Mouse (Mus musculus) midbrain, embryonic 11.5 days (tissue): ENCODE measurements around the gene Ctrc. TPM values are rescaled to one million over a fixed set of nuclear protein-coding genes. Genes with fewer than 3 reads are reported as not detected.

Source experiments
- ATAC-seq: fragments of 200-750 bp; cut with Nextera tagmentation; 2 replicates; pipeline ENCODE4 v1.8.0; 2017; ENCODE audit warnings: moderate TSS enrichment, moderate library complexity; ENCODE audit not compliant: low FRiP score
- DNase-seq: peaks from one replicate; pipeline ENCODE4 v3.0.0; 2015; ENCODE audit warnings: low spot score; ENCODE audit errors: missing footprints
- H3K27ac ChIP-seq: fragments of 300-500 bp; sonication (generic); 2 replicates; pipeline ENCODE4 v1.5.1; 2014; ENCODE audit warnings: low read depth, low read length
- H3K27me3 ChIP-seq: fragments of 300-500 bp; sonication (generic); 2 replicates; pipeline ENCODE4 v1.6.1; 2014; ENCODE audit warnings: mild to moderate bottlenecking, low read length, moderate library complexity, mixed read lengths; ENCODE audit not compliant: control insufficient read depth, insufficient read depth
- H3K36me3 ChIP-seq: fragments of 300-500 bp; sonication (generic); 2 replicates; pipeline ENCODE4 v1.6.1; 2014; ENCODE audit warnings: mild to moderate bottlenecking, low read length, moderate library complexity, mixed read lengths; ENCODE audit not compliant: control insufficient read depth, insufficient read depth
- H3K4me1 ChIP-seq: fragments of 300-500 bp; sonication (generic); 2 replicates; pipeline ENCODE4 v1.6.1; 2014; ENCODE audit warnings: low read length; ENCODE audit not compliant: control insufficient read depth, insufficient read depth
- H3K4me2 ChIP-seq: fragments of 300-500 bp; sonication (generic); 2 replicates; pipeline ENCODE4 v1.6.1; 2014; ENCODE audit warnings: mild to moderate bottlenecking, moderate library complexity
- H3K4me3 ChIP-seq: fragments of 300-500 bp; sonication (generic); 2 replicates; pipeline ENCODE4 v1.5.1; 2014; ENCODE audit warnings: low read depth, low read length
- H3K9ac ChIP-seq: fragments of 300-500 bp; sonication (generic); 2 replicates; pipeline ENCODE4 v1.6.1; 2014; ENCODE audit warnings: low read length
- H3K9me3 ChIP-seq: fragments of 300-500 bp; sonication (generic); 2 replicates; pipeline ENCODE4 v1.6.1; 2016; ENCODE audit warnings: low read length; ENCODE audit not compliant: control insufficient read depth
- whole genome bisulfite sequencing: fragments of 180-500 bp; shearing (Covaris S2); extraction: QIAGEN DNeasy Blood & Tissue Kit; methylation state at CpG from one replicate; pipeline ENCODE4 v1.1.7; 2014; 5-methylcytosine and 5-hydroxymethylcytosine counted together
- polyA plus RNA-seq: library from polyadenylated mRNA; unstranded; fragments of >200 nt; fragmentation: Nextera tagmentation; extraction: Ambion mirVana; gene quantifications from 2 replicates; pipeline ENCODE4 v1.2.1, GENCODE M21; 2014

The Ctrc gene
- polyA plus RNA-seq, 1 experiment from 2014 or later = not detected

GRCm38 (mm10) chr4:141769501-141770160 is 76.5 kb downstream of the Ctrc start:
- no peak overlapping the region for H3K27ac ChIP-seq
- no peak for ATAC-seq
- H3K9me3 ChIP-seq = no peaks in the 10 kb centered on the region
- H3K36me3 ChIP-seq = peaks cover 20% of the 10 kb centered on the region; the same call in 1 of the 2 replicates
- 95% methylated on average over 8 of the region's 8 CpGs for WGBS
- no peak overlapping the region for H3K9ac ChIP-seq
- H3K4me1 ChIP-seq = no peaks in the 10 kb centered on the region
- no peak overlapping the region for H3K4me3 ChIP-seq
- DNase-seq = no peak
- no peaks in the 10 kb centered on the region for H3K27me3 ChIP-seq
- no peak overlapping the region for H3K4me2 ChIP-seq

- H3K4me1 ChIP-seq = no peaks in the 10 kb centered on the region
- no peak overlapping the region for H3K4me3 ChIP-seq
- no peak overlapping the region for H3K9ac ChIP-seq
- WGBS = 78% methylated on average over 19 of the region's 19 CpGs
- ATAC-seq (no peak), DNase-seq (no peak)
- H3K27me3 ChIP-seq = no peaks in the 10 kb centered on the region
- no peaks in the 10 kb centered on the region for H3K9me3 ChIP-seq
- no peak overlapping the region for H3K4me2 ChIP-seq
- no peak overlapping the region for H3K27ac ChIP-seq
- peaks cover 26% of the 10 kb centered on the region for H3K36me3 ChIP-seq
These were observed 78.7 kb downstream of the Ctrc start for GRCm38 (mm10) chr4:141767353-141768036.

- no peak for ATAC-seq
- H3K36me3 ChIP-seq = peaks cover 25% of the 10 kb centered on the region
- no peak overlapping the region for H3K27ac ChIP-seq
- no peaks in the 10 kb centered on the region for H3K4me1 ChIP-seq
- no peak for DNase-seq
- H3K4me3 ChIP-seq = no peak overlapping the region
- H3K9me3 ChIP-seq = no peaks in the 10 kb centered on the region
- H3K4me2 ChIP-seq = no peak overlapping the region
- H3K9ac ChIP-seq = no peak overlapping the region
- 81% methylated on average over 19 of the region's 19 CpGs for WGBS
- H3K27me3 ChIP-seq = no peaks in the 10 kb centered on the region
These were observed 79.3 kb downstream of the Ctrc start for GRCm38 (mm10) chr4:141766668-141767352.

GRCm38 (mm10) chr4:141766316-141766667 is 79.9 kb downstream of the Ctrc start:
- no peaks in the 10 kb centered on the region for H3K4me1 ChIP-seq
- H3K4me3 ChIP-seq = no peak overlapping the region
- no peak for ATAC-seq
- WGBS = 93% methylated on average over 8 of the region's 8 CpGs
- no peak overlapping the region for H3K4me2 ChIP-seq
- no peaks in the 10 kb centered on the region for H3K27me3 ChIP-seq
- H3K36me3 ChIP-seq = peaks cover 25% of the 10 kb centered on the region
- no peak overlapping the region for H3K9ac ChIP-seq
- DNase-seq = no peak
- H3K27ac ChIP-seq = no peak overlapping the region
- H3K9me3 ChIP-seq = no peaks in the 10 kb centered on the region

GRCm38 (mm10) chr4:141765008-141765407 is 81.2 kb downstream of the Ctrc start:
- H3K9me3 ChIP-seq = no peaks in the 10 kb centered on the region
- no peaks in the 10 kb centered on the region for H3K27me3 ChIP-seq
- no peak for ATAC-seq
- peaks cover 16% of the 10 kb centered on the region for H3K36me3 ChIP-seq
- DNase-seq = no peak
- no peak overlapping the region for H3K27ac ChIP-seq
- no peaks in the 10 kb centered on the region for H3K4me1 ChIP-seq
- no peak overlapping the region for H3K4me3 ChIP-seq
- WGBS = 93% methylated on average over 3 of the region's 3 CpGs
- H3K9ac ChIP-seq = no peak overlapping the region
- no peak overlapping the region for H3K4me2 ChIP-seq

Other genes with a start within 250 kb of the Ctrc start
- gene Fblim1, start 240.3 kb downstream of the Ctrc start, polyA plus RNA-seq = 20.0 and 21.2 TPM in 2 replicates
- 0.48 and 0.59 TPM in 2 replicates for gene Tmem82, start 227.7 kb downstream of the Ctrc start, polyA plus RNA-seq
- not detected in 2 replicates for gene Slc25a34, start 222.5 kb downstream of the Ctrc start, polyA plus RNA-seq
- gene Plekhm2, start 181.5 kb downstream of the Ctrc start, polyA plus RNA-seq = 2.4 and 3.0 TPM in 2 replicates
- gene Rsc1a1, start 160.8 kb downstream of the Ctrc start, polyA plus RNA-seq = 0.11 and 1.4 TPM in 2 replicates
- gene Ddi2, start 122.9 kb downstream of the Ctrc start, polyA plus RNA-seq = 17.5 and 18.1 TPM in 2 replicates
- gene Agmat, start 99.7 kb downstream of the Ctrc start, polyA plus RNA-seq = not detected in 2 replicates
- gene Dnajc16, start 55.4 kb downstream of the Ctrc start, polyA plus RNA-seq = 4.7 and 5.4 TPM in 2 replicates
- 17.8 and 18.6 TPM in 2 replicates for gene Casp9, start 52.7 kb downstream of the Ctrc start, polyA plus RNA-seq
- not detected in 2 replicates for gene Cela2a, start 20.2 kb downstream of the Ctrc start, polyA plus RNA-seq
- gene Efhd2, start 28.6 kb upstream of the Ctrc start, polyA plus RNA-seq = 34.7 and 36.3 TPM in 2 replicates
- gene Fhad1, start 168.7 kb upstream of the Ctrc start, polyA plus RNA-seq = 1.7 and 2.4 TPM in 2 replicates
- 11.1 and 12.3 TPM in 2 replicates for gene Tmem51, start 237.9 kb upstream of the Ctrc start, polyA plus RNA-seq